In genomic region chr11:67647745-67648144, GRCm38 (mm10) we compare ENCODE assay signal across 9 mouse cellular contexts. TPM values are rescaled to one million over a fixed set of nuclear protein-coding genes. Genes with fewer than 3 reads are reported as not detected.
DNase-seq lines count a peak whose midpoint lies in the region; ATAC-seq and TF ChIP-seq lines count a peak whose summit lies in the region.
"Had no signal": no experiment of that assay in that cellular context is flagged by ENCODE, and none has a peak within 500 bp of the region (broad histone marks: within the 10 kb centered on the region; RNA-seq: fewer than 3 reads in every experiment).

No protein-coding gene starts in this region.

- no peak overlapping the region for H3K9ac ChIP-seq in heart, embryonic 12.5 days
- H3K9ac ChIP-seq in forebrain, embryonic 12.5 days, result no peak overlapping the region
- H3K9ac ChIP-seq in stomach, postnatal 0 days (ENCODE audit: low read length), result no peak overlapping the region
- H3K9ac ChIP-seq: liver, embryonic 15.5 days had no signal

- intact Hi-C loops in left cerebral cortex, postnatal 36 days (cut with DNase I), result loop anchor here (2.0 to 5.0 kb wide), 4 partner anchors 50 to 275 kb away; no protein-coding TSS in a partner anchor

- no peak for TF ChIP-seq EP300 in stomach, postnatal 0 days (optimal IDR thresholded peaks at IDR 0.05)

- no peaks in the 10 kb centered on the region for H3K27me3 ChIP-seq in heart, embryonic 12.5 days (replicated peaks)
- H3K27me3 ChIP-seq in forebrain, embryonic 12.5 days, result no peaks in the 10 kb centered on the region; the same call in 1 of the 2 replicates
- H3K27me3 ChIP-seq in stomach, postnatal 0 days (ENCODE audit: control insufficient read depth, insufficient read depth, low read length), result no peaks in the 10 kb centered on the region
- H3K27me3 ChIP-seq: liver, embryonic 15.5 days had no signal

- TF ChIP-seq CTCF in stomach, postnatal 0 days (IDR thresholded peaks at IDR 0.05; ENCODE audit: low read depth), result peak; percentile 97

- H3K9me3 ChIP-seq in heart, embryonic 12.5 days (replicated peaks), result no peaks in the 10 kb centered on the region
- H3K9me3 ChIP-seq in forebrain, embryonic 12.5 days, result no peaks in the 10 kb centered on the region
- H3K9me3 ChIP-seq in stomach, postnatal 0 days (ENCODE audit: control insufficient read depth, low read length), result no peaks in the 10 kb centered on the region
- H3K9me3 ChIP-seq: liver, embryonic 15.5 days had no signal

- H3K27ac ChIP-seq in heart, embryonic 12.5 days (ENCODE audit: poor library complexity, severe bottlenecking), result no peak overlapping the region
- H3K27ac ChIP-seq in forebrain, embryonic 12.5 days, result no peak overlapping the region
- H3K27ac ChIP-seq in stomach, postnatal 0 days (replicated peaks), result no peak overlapping the region
- H3K27ac ChIP-seq: liver, embryonic 15.5 days had no signal

- no peak overlapping the region for H3K4me3 ChIP-seq in heart, embryonic 12.5 days
- H3K4me3 ChIP-seq in forebrain, embryonic 12.5 days (replicated peaks), result no peak overlapping the region
- no peak overlapping the region for H3K4me3 ChIP-seq in stomach, postnatal 0 days (ENCODE audit: low read depth, low read length)
- H3K4me3 ChIP-seq: liver, embryonic 15.5 days had no signal

- WGBS in heart, embryonic 12.5 days, result 26% methylated on average over 5 of the region's 5 CpGs
- WGBS in forebrain, embryonic 12.5 days, result 38% methylated on average over 5 of the region's 5 CpGs
- 23% methylated on average over 5 of the region's 5 CpGs for WGBS in stomach, postnatal 0 days

- H3K4me1 ChIP-seq in heart, embryonic 12.5 days (replicated peaks), result peaks cover 15% of the 10 kb centered on the region; the same call in 1 of the 2 replicates
- peaks cover 6% of the 10 kb centered on the region for H3K4me1 ChIP-seq in forebrain, embryonic 12.5 days
- no peaks in the 10 kb centered on the region for H3K4me1 ChIP-seq in stomach, postnatal 0 days (replicated peaks; ENCODE audit: control insufficient read depth, insufficient read depth)
- H3K4me1 ChIP-seq: liver, embryonic 15.5 days had no signal

- DNase-seq in heart, adult 11 months, result peak; percentile 94
- DNase-seq in brain, adult 2 months (ENCODE audit: low read depth, low spot score), result peak; percentile 87
- peak; percentile 59 for DNase-seq in induced T-regulatory cell, adult 2 months (ENCODE audit: low read depth)
- peak; percentile 61 to 71 for DNase-seq in left cerebral cortex, postnatal 36 days (ENCODE audit: low spot score in 2 of 2)
- DNase-seq in natural killer cell, adult 2 months (ENCODE audit: low spot score in 2 of 2), result peak; percentile 44 to 46
- DNase-seq in stomach, postnatal 0 days (ENCODE audit: low spot score), result peak; percentile 86

- H3K36me3 ChIP-seq in heart, embryonic 12.5 days, result no peaks in the 10 kb centered on the region
- H3K36me3 ChIP-seq in forebrain, embryonic 12.5 days (replicated peaks), result no peaks in the 10 kb centered on the region
- no peaks in the 10 kb centered on the region for H3K36me3 ChIP-seq in stomach, postnatal 0 days (ENCODE audit: control insufficient read depth, insufficient read depth, low read length)
- H3K36me3 ChIP-seq: liver, embryonic 15.5 days had no signal

- no peak for ATAC-seq in heart, embryonic 12.5 days (ENCODE audit: insufficient number of reproducible peaks, low FRiP score)
- 0 out of 2 replicates have a peak, but pooled peaks have one; percentile 36 for ATAC-seq in forebrain, embryonic 12.5 days (ENCODE audit: low FRiP score)
- peak; percentile 73 for ATAC-seq in stomach, postnatal 0 days (ENCODE audit: low FRiP score, low TSS enrichment)

- H3K4me2 ChIP-seq in heart, embryonic 12.5 days, result no peak overlapping the region
- H3K4me2 ChIP-seq in forebrain, embryonic 12.5 days, result no peak overlapping the region
- no peak overlapping the region for H3K4me2 ChIP-seq in stomach, postnatal 0 days (replicated peaks; ENCODE audit: low read depth)
- H3K4me2 ChIP-seq: liver, embryonic 15.5 days had no signal

RNA-seq across cellular contexts. Expression of gene Rcvrn, which starts 47.4 kb away (rescaled TPM):
- polyA plus RNA-seq in heart, embryonic 12.5 days (2016; fragmentation: Nextera tagmentation; extraction: Ambion mirVana), result not detected in 2 replicates
- polyA plus RNA-seq in forebrain, embryonic 12.5 days (2016; fragmentation: Nextera tagmentation; extraction: Ambion mirVana), result not detected in 2 replicates
- total RNA-seq in left cerebral cortex, postnatal 36 days (2021), result 1 to 10 TPM; 1.1 to 2.5 TPM
- not detected in 2 replicates for polyA plus RNA-seq in stomach, postnatal 0 days (2015; fragmentation: Nextera tagmentation; extraction: Ambion mirVana)
- polyA plus RNA-seq: liver, embryonic 15.5 days had no signal
